Mouse (Mus musculus) hindbrain, embryonic 13.5 days (tissue): Measurements from ENCODE around the gene Pcnx3. TPM values are rescaled to one million over a fixed set of nuclear protein-coding genes. Genes with fewer than 3 reads are reported as not detected.

Experiments
- ATAC-seq: fragments of 200-750 bp; cut with Nextera tagmentation; 2 replicates; pipeline ENCODE4 v1.8.0; 2017; ENCODE audit warnings: moderate TSS enrichment; ENCODE audit not compliant: low FRiP score
- H3K27ac ChIP-seq: fragments of 300-500 bp; sonication (generic); 2 replicates; pipeline ENCODE4 v1.5.1; 2015; ENCODE audit warnings: inconsistent platforms, mild to moderate bottlenecking, moderate library complexity
- H3K27me3 ChIP-seq: fragments of 300-500 bp; sonication (generic); 2 replicates; pipeline ENCODE4 v1.6.1; 2015; ENCODE audit warnings: mild to moderate bottlenecking, inconsistent platforms
- H3K36me3 ChIP-seq: fragments of 300-500 bp; sonication (generic); 2 replicates; pipeline ENCODE4 v1.6.1; 2015; ENCODE audit warnings: mild to moderate bottlenecking, inconsistent platforms
- H3K4me1 ChIP-seq: fragments of 300-500 bp; sonication (generic); replicated peaks from 2 replicates; pipeline ENCODE4 v1.6.1; 2015; ENCODE audit warnings: inconsistent platforms
- H3K4me2 ChIP-seq: fragments of 300-500 bp; sonication (generic); 2 replicates; pipeline ENCODE4 v1.6.1; 2015; ENCODE audit warnings: inconsistent platforms, mild to moderate bottlenecking, moderate library complexity
- H3K4me3 ChIP-seq: fragments of 300-500 bp; sonication (generic); 2 replicates; pipeline ENCODE4 v1.5.1; 2015; ENCODE audit warnings: mild to moderate bottlenecking, inconsistent platforms
- H3K9ac ChIP-seq: fragments of 300-500 bp; sonication (generic); 2 replicates; pipeline ENCODE4 v1.6.1; 2015; ENCODE audit warnings: mild to moderate bottlenecking, inconsistent platforms
- H3K9me3 ChIP-seq: fragments of 300-500 bp; sonication (generic); 2 replicates; pipeline ENCODE4 v1.6.1; 2016; ENCODE audit warnings: inconsistent platforms
- WGBS: fragments of 180-500 bp; shearing (Covaris S2); methylation state at CpG from one replicate; pipeline ENCODE4 v1.1.7; 2015; 5-methylcytosine and 5-hydroxymethylcytosine counted together
- polyA plus RNA-seq: library from polyadenylated mRNA; unstranded; fragments of >200 nt; fragmentation: Nextera tagmentation; extraction: Ambion mirVana; gene quantifications from 2 replicates; pipeline ENCODE4 v1.2.1, GENCODE M21; 2015

The Pcnx3 gene
- polyA plus RNA-seq, 1 experiment from 2014 or later = 21.3 TPM

DNA sequence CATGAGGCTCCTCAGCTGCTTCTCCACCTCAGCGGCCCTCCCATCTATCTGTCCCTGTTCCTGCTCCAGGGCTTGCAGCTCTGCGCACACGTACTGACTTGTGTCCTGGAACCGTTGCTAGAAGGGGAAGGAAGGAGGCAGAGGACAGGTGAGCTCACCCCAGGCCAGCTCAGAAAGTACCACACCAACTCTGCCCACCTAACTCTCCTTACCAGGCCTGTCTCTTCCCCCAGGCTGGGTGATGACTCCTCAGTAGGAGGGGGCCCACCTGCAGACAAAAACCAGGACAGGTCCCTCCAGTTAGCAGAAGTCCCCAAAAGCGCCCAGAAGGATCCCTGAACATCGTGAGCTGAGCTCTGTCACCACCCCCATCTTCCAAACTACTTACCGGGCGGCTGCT, 21.9 kb upstream of the Pcnx3 start:
- Histone ChIP-seq H3K36me3 (peaks cover 79% of the 10 kb centered on the region), H3K27ac (no peak overlapping the region), H3K9ac (no peak overlapping the region), H3K4me1 (peaks cover 9% of the 10 kb centered on the region), H3K9me3 (no peaks in the 10 kb centered on the region), H3K27me3 (no peaks in the 10 kb centered on the region), H3K4me2 (no peak overlapping the region), H3K4me3 (no peak overlapping the region)
- 71% methylated on average over 8 of the region's 8 CpGs for WGBS
- no peak for ATAC-seq

DNA sequence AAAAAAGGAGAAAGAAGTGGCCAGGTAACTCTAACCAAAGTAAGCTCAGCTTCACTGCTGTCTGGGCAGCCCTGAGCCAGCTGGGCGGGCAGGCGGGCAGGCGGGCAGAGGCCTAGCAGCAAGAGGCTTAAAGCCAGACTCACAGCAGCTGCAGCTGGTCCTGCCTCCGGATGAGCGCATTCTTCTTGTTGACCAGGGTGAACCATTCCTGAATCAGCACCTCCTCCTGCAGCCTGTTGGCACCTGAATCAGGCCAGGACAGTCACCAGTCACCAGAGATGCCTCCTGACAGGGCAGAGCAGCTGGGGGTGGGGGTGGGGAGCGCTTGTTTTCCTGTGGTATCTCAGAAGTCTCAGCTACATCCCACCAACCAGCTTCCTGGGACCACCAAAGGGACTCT, 21.4 kb upstream of the Pcnx3 start:
- ATAC-seq = no peak
- peaks cover 78% of the 10 kb centered on the region for H3K36me3 ChIP-seq
- H3K27me3 ChIP-seq = no peaks in the 10 kb centered on the region
- no peak overlapping the region for H3K4me2 ChIP-seq
- H3K4me1 ChIP-seq = peaks cover 8% of the 10 kb centered on the region
- H3K9me3 ChIP-seq = no peaks in the 10 kb centered on the region
- H3K4me3 ChIP-seq = no peak overlapping the region
- no peak overlapping the region for H3K9ac ChIP-seq
- no peak overlapping the region for H3K27ac ChIP-seq
- 95% methylated on average over 6 of the region's 6 CpGs for WGBS

DNA sequence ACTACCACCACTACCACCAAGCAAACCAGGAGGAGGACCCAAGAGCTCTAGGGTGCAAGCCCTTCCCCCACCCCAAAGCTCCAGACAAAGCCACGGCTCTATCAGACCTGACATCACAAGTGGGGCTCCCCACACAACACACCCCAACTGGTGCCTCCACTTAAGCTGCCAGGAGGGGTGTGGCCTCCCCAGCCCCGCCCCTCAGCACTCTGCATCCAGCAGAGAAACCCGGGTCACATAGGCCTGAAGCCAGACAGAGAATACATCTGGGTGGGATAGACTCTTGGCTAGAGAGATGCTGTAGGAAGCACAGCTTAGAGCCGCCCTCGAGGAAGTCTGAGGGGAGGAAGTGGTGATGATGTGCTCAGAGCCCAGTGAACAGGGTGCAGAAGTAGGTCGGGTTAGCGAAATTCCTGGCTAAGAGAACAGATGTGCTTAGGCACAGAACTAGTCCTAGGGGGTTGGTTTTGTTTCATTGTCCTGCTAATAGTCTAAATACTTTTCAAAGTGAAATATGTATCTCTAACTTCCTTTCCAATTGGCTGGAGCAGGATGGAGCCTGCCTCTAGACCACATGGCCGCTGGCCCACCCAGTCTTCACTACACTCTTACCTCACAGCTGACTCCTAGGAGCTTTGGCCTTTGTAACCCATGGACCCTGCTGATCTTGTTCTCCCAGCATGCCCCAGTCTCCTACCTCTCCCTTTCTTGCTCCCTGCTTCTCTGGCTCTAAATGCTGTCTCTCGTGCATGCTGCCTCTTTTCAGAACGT, 16.3 kb upstream of the Pcnx3 start:
- Histone ChIP-seq H3K9me3 (no peaks in the 10 kb centered on the region), H3K27me3 (no peaks in the 10 kb centered on the region), H3K4me2 (no peak overlapping the region), H3K36me3 (peaks cover 78% of the 10 kb centered on the region), H3K27ac (no peak overlapping the region; the same call in 1 of the 2 replicates), H3K4me3 (no peak overlapping the region), H3K9ac (no peak overlapping the region), H3K4me1 (peaks cover 7% of the 10 kb centered on the region; the same call in 1 of the 2 replicates)
- WGBS = 50% methylated on average over 10 of the region's 10 CpGs
- ATAC-seq = no peak

DNA sequence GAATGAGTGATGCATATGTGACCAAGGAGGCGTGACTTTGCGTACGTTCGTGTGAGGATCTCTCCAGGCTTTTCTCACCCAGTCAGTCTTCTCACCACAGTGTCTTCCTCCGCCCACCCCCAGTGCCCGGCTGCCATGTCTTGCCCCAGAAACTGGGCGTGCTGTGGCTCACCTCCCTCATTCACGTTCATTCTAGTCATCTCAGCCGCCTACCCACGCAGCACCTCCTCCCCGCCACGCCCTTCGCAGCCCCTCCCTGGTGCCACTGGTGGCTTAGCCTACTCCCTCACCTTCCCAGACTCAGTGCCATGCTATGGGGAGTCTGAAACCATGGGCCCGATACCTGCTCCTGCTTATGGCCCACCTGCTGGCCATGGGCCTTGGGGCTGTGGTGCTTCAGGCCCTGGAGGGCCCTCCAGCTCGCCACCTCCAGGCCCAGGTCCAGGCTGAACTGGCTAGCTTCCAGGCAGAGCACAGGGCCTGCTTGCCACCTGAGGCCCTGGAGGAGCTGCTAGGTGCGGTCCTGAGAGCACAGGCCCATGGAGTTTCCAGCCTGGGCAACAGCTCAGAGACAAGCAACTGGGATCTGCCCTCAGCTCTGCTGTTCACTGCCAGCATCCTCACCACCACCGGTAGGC, 15.6 kb upstream of the Pcnx3 start, which contains the start of gene Kcnk7:
TSS of gene Kcnk7 (plus strand) at position 205 of the 638 bp plus-strand sequence.
- H3K4me2 ChIP-seq = no peak within 1 kb of the TSS
- H3K9ac ChIP-seq = no peak within 1 kb of the TSS
- no peak within 1 kb of the TSS for H3K4me3 ChIP-seq
- H3K27ac ChIP-seq = no peak within 1 kb of the TSS; the same call in 1 of the 2 replicates
- no peaks in the 10 kb centered on the region for H3K27me3 ChIP-seq
- peaks cover 7% of the 10 kb centered on the region; the same call in 1 of the 2 replicates for H3K4me1 ChIP-seq
- peaks cover 80% of the 10 kb centered on the region for H3K36me3 ChIP-seq
- no peak for ATAC-seq
- no peaks in the 10 kb centered on the region for H3K9me3 ChIP-seq
- WGBS = 77% methylated on average over 17 of the region's 17 CpGs

DNA sequence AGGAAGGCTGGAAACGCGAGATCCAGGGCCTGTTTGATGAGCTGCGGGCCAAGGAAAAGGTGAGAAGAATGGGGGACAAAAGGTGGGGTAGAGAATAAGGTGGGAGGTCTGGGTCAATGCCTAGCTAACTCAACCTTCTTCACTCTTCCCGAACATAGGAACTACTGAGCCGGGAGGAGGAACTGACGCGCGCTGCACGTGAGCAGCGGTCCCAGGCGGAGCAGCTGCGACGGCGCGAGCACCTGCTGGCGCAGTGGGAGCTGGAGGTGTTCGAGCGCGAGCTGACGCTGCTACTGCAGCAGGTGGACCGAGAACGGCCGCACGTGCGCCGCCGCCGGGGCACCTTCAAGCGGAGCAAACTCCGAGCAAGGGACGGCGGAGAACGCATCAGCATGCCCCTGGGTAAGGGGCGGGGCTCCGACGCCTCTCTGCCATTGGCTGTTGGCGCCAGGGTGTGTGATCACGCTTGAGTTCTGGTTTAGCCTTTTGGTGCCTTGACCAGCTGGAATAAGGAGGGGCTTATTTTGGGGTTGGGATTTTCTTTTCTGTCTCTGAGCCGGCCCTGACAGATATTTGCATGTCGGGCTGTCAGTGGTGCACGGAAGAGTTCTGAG, 7.2 kb upstream of the Pcnx3 start:
- H3K9ac ChIP-seq = peak overlapping the region; percentile 60
- H3K4me2 ChIP-seq = peak overlapping the region; percentile 54
- H3K36me3 ChIP-seq = peaks cover 92% of the 10 kb centered on the region
- H3K27me3 ChIP-seq = peaks cover 12% of the 10 kb centered on the region
- 10% methylated on average over 41 of the region's 41 CpGs for WGBS
- H3K4me1 ChIP-seq = peaks cover 34% of the 10 kb centered on the region
- no peak for ATAC-seq
- H3K27ac ChIP-seq = no peak overlapping the region; the same call in 1 of the 2 replicates
- peak overlapping the region; percentile 37 for H3K4me3 ChIP-seq
- no peaks in the 10 kb centered on the region for H3K9me3 ChIP-seq

DNA sequence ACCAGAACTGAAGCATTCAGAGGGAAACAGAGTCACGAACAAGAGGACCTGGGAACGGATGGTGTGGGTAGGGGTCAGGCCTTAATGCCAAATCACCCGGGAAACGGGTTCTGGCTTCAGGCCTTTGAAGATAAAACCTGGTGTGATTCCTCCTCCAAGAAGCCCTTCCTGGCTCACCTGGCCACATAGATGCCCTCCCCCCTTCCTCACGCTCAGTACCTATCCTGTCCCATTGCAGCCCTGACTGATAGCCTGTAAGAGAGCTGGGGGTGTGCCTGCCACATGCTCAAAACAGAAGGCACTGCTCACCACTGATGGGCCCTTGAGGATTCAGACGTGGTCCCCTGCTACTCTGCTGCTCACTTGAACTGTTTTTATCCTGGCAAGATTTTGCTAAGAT, 5.1 kb upstream of the Pcnx3 start:
- Histone ChIP-seq H3K9me3 (no peaks in the 10 kb centered on the region), H3K36me3 (peaks cover 77% of the 10 kb centered on the region), H3K4me3 (0 out of 2 replicates have a peak overlapping the region, but pooled peaks have one; percentile 4), H3K9ac (0 out of 2 replicates have a peak overlapping the region, but pooled peaks have one; percentile 93), H3K4me2 (0 out of 2 replicates have a peak overlapping the region, but pooled peaks have one; percentile 100), H3K27ac (no peak overlapping the region), H3K27me3 (peaks cover 12% of the 10 kb centered on the region), H3K4me1 (peaks cover 52% of the 10 kb centered on the region)
- 87% methylated on average over 6 of the region's 6 CpGs for WGBS
- ATAC-seq = no peak

DNA sequence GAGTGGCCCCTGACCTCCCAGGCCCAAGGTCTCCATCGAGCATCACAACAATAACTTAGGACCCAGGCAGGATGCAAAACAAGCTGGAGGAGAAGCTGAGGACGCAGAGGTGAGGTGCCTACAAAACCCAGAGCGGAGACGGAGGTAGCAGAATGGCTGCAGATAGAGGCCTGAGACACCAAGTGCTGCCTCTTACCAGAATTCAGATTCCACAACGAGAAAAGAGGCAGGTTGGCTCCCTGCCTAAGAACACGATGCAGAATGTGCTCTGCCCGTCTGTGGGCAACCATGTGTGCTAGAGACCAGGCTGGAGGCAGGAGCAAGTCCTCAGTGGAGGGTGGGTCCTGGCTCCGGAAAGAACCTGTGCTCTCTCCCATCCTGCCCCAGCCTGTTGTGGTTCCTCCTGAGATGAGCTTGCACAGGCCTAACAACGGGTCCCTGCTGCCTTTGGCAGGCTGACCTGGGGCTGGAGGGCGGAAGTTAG, 4.2 kb upstream of the Pcnx3 start:
- H3K4me3 ChIP-seq = 0 out of 2 replicates have a peak overlapping the region, but pooled peaks have one; percentile 4
- peaks cover 53% of the 10 kb centered on the region for H3K4me1 ChIP-seq
- ATAC-seq = no peak
- peaks cover 69% of the 10 kb centered on the region for H3K36me3 ChIP-seq
- peak overlapping the region; percentile 76 for H3K27ac ChIP-seq
- peak overlapping the region; percentile 100 for H3K4me2 ChIP-seq
- H3K27me3 ChIP-seq = peaks cover 12% of the 10 kb centered on the region
- H3K9me3 ChIP-seq = no peaks in the 10 kb centered on the region
- H3K9ac ChIP-seq = peak overlapping the region; percentile 93
- 86% methylated on average over 10 of the region's 10 CpGs for WGBS

DNA sequence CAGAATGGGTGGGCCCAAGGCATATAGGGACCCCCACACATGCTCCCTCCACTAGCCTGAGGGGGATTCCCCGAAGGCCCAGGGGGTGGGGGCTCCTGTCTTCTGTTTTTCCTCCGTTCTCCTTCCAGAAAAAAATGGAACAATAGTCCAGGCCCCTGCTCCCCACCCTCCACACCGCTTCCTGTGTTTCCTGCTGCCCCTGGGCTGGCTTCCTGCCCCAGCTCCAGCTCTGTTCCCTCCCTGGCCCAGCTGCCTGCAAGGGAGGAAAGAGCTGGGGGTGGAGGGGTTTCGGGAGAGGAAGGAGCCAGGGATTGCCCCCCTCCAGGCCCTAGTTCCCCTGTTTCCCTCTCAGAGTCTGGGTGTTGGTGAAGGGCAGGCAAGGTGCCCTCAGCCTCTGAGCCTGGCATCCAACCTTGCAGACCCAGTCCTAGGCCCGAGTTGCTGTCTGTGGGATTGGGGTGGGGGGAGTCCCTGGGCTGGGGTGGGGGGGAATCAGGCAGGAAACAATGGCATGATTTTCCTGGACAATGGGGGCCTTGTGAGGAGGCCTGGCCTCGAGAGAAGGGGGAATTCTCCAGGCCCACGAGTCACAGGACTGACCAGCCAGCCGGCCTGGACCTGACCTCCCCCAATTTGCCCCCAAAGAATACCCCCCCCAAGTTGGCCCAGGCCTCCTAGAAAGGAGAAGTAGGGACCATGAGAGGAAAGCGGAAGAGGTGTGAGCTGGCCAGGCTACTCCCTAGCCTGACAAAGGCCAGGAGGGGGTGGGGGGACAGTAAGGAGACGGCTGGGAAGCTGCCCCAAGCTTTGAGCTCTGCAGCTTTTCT, 3.6 kb upstream of the Pcnx3 start:
- Histone ChIP-seq H3K4me3 (peak overlapping the region; percentile 95), H3K27ac (peak overlapping the region; percentile 76), H3K4me1 (peaks cover 60% of the 10 kb centered on the region), H3K9me3 (no peaks in the 10 kb centered on the region), H3K36me3 (peaks cover 62% of the 10 kb centered on the region), H3K4me2 (peak overlapping the region; percentile 100), H3K27me3 (peaks cover 12% of the 10 kb centered on the region), H3K9ac (peak overlapping the region; percentile 93)
- WGBS = 59% methylated on average over 10 of the region's 10 CpGs
- no peak for ATAC-seq

DNA sequence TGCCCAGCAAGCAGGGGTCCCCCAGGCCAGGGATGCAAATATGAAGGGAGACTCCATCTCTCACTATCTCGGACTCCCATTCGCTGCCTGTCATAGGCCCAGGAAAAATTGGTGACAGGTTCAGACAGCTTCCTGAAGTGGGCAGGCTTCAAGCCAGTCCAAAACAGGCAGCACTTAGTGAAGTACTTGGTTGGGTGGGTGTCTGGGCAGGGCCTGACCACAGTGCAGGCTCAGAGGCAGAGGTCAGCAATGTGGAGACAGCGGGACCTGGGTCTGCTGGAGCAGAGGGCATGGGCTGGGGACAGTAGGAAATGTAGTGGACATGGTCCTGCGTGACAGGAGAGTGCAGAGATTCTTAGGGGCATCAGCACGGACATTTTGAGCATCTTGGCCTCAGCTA, 2.9 kb upstream of the Pcnx3 start:
- Histone ChIP-seq H3K4me3 (peak overlapping the region; percentile 95), H3K27ac (peak overlapping the region; percentile 45), H3K27me3 (peaks cover 12% of the 10 kb centered on the region), H3K4me1 (peaks cover 64% of the 10 kb centered on the region), H3K4me2 (peak overlapping the region; percentile 100), H3K36me3 (peaks cover 63% of the 10 kb centered on the region), H3K9ac (peak overlapping the region; percentile 93), H3K9me3 (no peaks in the 10 kb centered on the region)
- no peak for ATAC-seq
- WGBS = 84% methylated on average over 5 of the region's 5 CpGs

DNA sequence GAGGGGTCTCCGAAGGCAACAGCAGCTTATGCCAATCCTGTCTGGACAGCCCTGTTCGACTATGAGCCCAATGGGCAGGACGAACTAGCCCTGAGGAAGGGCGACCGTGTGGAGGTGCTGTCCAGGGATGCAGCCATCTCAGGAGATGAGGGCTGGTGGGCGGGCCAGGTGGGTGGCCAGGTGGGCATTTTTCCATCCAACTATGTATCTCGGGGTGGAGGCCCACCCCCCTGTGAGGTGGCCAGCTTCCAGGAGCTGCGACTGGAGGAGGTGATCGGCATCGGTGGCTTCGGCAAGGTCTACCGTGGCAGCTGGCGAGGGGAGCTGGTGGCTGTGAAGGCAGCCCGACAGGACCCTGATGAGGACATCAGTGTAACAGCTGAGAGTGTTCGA, 1.6 kb upstream of the Pcnx3 start:
- Histone ChIP-seq H3K9me3 (no peaks in the 10 kb centered on the region), H3K4me2 (peak overlapping the region; percentile 100), H3K4me3 (peak overlapping the region; percentile 95), H3K36me3 (peaks cover 63% of the 10 kb centered on the region), H3K27me3 (peaks cover 7% of the 10 kb centered on the region), H3K27ac (peak overlapping the region; percentile 90), H3K9ac (peak overlapping the region; percentile 93), H3K4me1 (peaks cover 55% of the 10 kb centered on the region)
- 73% methylated on average over 15 of the region's 15 CpGs for WGBS
- ATAC-seq = no peak

DNA sequence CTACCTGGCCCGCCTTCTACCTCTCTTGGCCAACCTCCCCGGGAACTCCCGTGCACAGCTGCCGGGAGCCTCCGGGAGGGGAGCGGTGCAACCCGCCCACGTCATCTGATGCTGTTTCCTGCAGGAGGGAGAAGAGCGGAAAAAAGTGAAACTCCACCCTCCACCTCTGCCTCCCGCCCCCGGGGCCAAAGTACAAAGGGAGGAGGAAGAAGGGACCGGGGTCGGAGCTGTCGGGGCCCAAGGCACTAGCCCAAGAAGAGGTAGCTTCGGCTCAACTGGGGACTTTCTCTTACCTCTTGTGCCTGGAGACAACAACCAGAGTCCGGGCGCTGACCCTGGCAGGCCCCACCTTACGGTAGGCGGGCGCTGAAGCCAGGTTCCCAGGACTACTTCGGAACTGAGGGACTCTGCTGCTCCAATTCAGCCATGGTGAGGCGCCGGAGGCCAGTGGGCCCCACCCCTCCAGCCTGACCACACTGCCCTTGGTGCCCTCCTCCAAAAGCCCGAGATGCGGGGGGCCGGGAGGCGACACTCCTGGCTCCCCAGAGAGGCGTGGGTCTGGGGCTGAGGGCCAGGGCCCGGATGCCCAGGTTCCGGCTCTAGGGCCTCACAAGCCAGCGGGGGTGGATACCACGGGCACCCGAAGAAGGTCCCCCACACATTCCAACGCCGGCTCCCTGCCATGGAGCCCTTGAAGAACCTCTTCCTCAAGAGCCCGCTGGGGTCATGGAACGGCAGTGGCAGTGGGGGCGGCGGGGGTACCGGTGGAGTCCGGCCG, 1.0 kb upstream of the Pcnx3 start:
- Histone ChIP-seq H3K9ac (peak overlapping the region; percentile 93), H3K36me3 (peaks cover 63% of the 10 kb centered on the region), H3K27ac (peak overlapping the region; percentile 90), H3K9me3 (no peaks in the 10 kb centered on the region), H3K4me1 (peaks cover 55% of the 10 kb centered on the region), H3K4me2 (peak overlapping the region; percentile 100), H3K27me3 (peaks cover under 1% of the 10 kb centered on the region; the same call in 1 of the 2 replicates), H3K4me3 (peak overlapping the region; percentile 95)
- 11% methylated on average over 42 of the region's 42 CpGs for WGBS
- ATAC-seq = no peak
